Mouse (Mus musculus) megakaryocyte, embryonic 14.5 days (primary cell): ENCODE measurements around the gene Trim41.

Source experiments
- FLI1 ChIP-seq: IDR thresholded peaks from 2 replicates; pipeline ENCODE4 v1.6.1; 2012; ENCODE audit warnings: low read length, inconsistent platforms, mixed read lengths
- GATA1 ChIP-seq: IDR thresholded peaks from 3 replicates; pipeline ENCODE4 v1.6.1; 2012; ENCODE audit warnings: mixed read lengths, low read length, inconsistent platforms, borderline replicate concordance

- TF ChIP-seq GATA1 = no peak
- no peak for TF ChIP-seq FLI1
Measured at GRCm38 (mm10) chr11:48782243-48782642, 34.9 kb downstream of the Trim41 start.
